Mouse (Mus musculus) myocyte (in vitro differentiated cells): Measurements from ENCODE around the gene Wdr31. TPM values are rescaled to one million over a fixed set of nuclear protein-coding genes. Genes with fewer than 3 reads are reported as not detected.

Experiments
- H3K27me3 ChIP-seq: one replicate; pipeline ENCODE4 v1.6.1; 2011; ENCODE audit not compliant: control insufficient read depth, insufficient read depth, insufficient read length
- H3K36me3 ChIP-seq: one replicate; pipeline ENCODE4 v1.6.1; 2011; ENCODE audit not compliant: control insufficient read depth, insufficient read depth
- H3K4me2 ChIP-seq: one replicate; pipeline ENCODE4 v1.6.1; 2011; ENCODE audit warnings: low read depth, control low read depth
- H3K4me3 ChIP-seq: one replicate; pipeline ENCODE4 v1.5.1; 2011; ENCODE audit warnings: mild to moderate bottlenecking, control low read depth, moderate library complexity
- H3K79me2 ChIP-seq: one replicate; pipeline ENCODE4 v1.6.1; 2011; ENCODE audit not compliant: control insufficient read depth, insufficient read depth
- H3ac ChIP-seq: one replicate; pipeline ENCODE4 v1.6.1; 2011; ENCODE audit not compliant: control insufficient read depth, insufficient read length
- CEBPB ChIP-seq: IDR thresholded peaks from 2 replicates; pipeline ENCODE4 v1.6.1; 2011; ENCODE audit warnings: mild to moderate bottlenecking, moderate library complexity; ENCODE audit not compliant: poor library complexity, insufficient read depth, severe bottlenecking
- E2F4 ChIP-seq: IDR thresholded peaks from one replicate; pipeline ENCODE4 v1.6.1; 2011; ENCODE audit warnings: mild to moderate bottlenecking, control low read depth, moderate library complexity; ENCODE audit not compliant: insufficient read depth
- MAX ChIP-seq: IDR thresholded peaks from one replicate; pipeline ENCODE4 v1.6.1; 2011; ENCODE audit warnings: low read depth, mild to moderate bottlenecking, control low read depth
- MYOD1 ChIP-seq, 3 experiments: IDR thresholded peaks; one replicate each; pipeline ENCODE4 v1.6.1; 2011; ENCODE audit warnings: control low read depth in 2 of 3, low read depth in 2 of 3, mild to moderate bottlenecking in 2 of 3, moderate library complexity in 1 of 3; ENCODE audit not compliant: insufficient read length in 2 of 3, control insufficient read depth in 1 of 3
- MYOG ChIP-seq, 3 experiments: IDR thresholded peaks; one replicate each; pipeline ENCODE4 v1.6.1; 2011; ENCODE audit warnings: control low read depth in 2 of 3, low read depth in 2 of 3, mild to moderate bottlenecking in 2 of 3; ENCODE audit not compliant: insufficient read length in 2 of 3, control insufficient read depth in 1 of 3, insufficient read depth in 1 of 3
- POLR2A ChIP-seq: IDR thresholded peaks from one replicate; pipeline ENCODE4 v1.6.1; 2011; ENCODE audit warnings: low read depth, mild to moderate bottlenecking, control low read depth, moderate library complexity; ENCODE audit not compliant: insufficient read length
- POLR2AphosphoS2 ChIP-seq: IDR thresholded peaks from one replicate; pipeline ENCODE4 v1.6.1; 2011; ENCODE audit warnings: low read depth, control low read depth; ENCODE audit not compliant: insufficient read length
- REST ChIP-seq: IDR thresholded peaks from one replicate; pipeline ENCODE4 v1.6.1; 2011; ENCODE audit warnings: mild to moderate bottlenecking, control low read depth, moderate library complexity; ENCODE audit not compliant: insufficient read depth, insufficient read length
- SRF ChIP-seq: IDR thresholded peaks from one replicate; pipeline ENCODE4 v1.6.1; 2011; ENCODE audit warnings: low read depth; ENCODE audit not compliant: control insufficient read depth, insufficient read length
- TCF12 ChIP-seq: IDR thresholded peaks from one replicate; pipeline ENCODE4 v1.6.1; 2011; ENCODE audit warnings: mild to moderate bottlenecking, control low read depth; ENCODE audit not compliant: poor library complexity, insufficient read depth, severe bottlenecking
- TCF3 ChIP-seq: IDR thresholded peaks from one replicate; pipeline ENCODE4 v1.6.1; 2011; ENCODE audit warnings: low read depth, control low read depth; ENCODE audit not compliant: insufficient read length
- USF1 ChIP-seq: IDR thresholded peaks from one replicate; pipeline ENCODE4 v1.6.1; 2011; ENCODE audit warnings: low read depth, mild to moderate bottlenecking, control low read depth, moderate library complexity
- polyA plus RNA-seq: library from polyadenylated mRNA; unstranded; fragments of >200 nt; fragmentation: generic; extraction: Trizol; gene quantifications from one replicate; pipeline ENCODE4 v1.2.1, GENCODE M21; 2012; ENCODE audit warnings: missing spikeins

The Wdr31 gene
- polyA plus RNA-seq, 1 experiment: 3.3 TPM

- H3K27me3 ChIP-seq: no peaks in the 10 kb centered on the region
- no peaks in the 10 kb centered on the region for H3K79me2 ChIP-seq
- no peak overlapping the region for H3K4me3 ChIP-seq
- no peaks in the 10 kb centered on the region for H3K36me3 ChIP-seq
- no peak overlapping the region for H3K4me2 ChIP-seq
- TF ChIP-seq MYOG (IDR thresholded peaks at IDR 0.05; ENCODE audit: control insufficient read depth in 1 of 3, insufficient read depth in 1 of 3, insufficient read length in 2 of 3, low read depth in 2 of 3) (no peak), E2F4 (no peak), TCF12 (no peak), CEBPB (no peak), MAX (no peak), REST (no peak), MYOD1 (IDR thresholded peaks at IDR 0.05; ENCODE audit: control insufficient read depth in 1 of 3, insufficient read length in 2 of 3, low read depth in 2 of 3) (no peak), USF1 (no peak), POLR2A (no peak), TCF3 (no peak), SRF (no peak), POLR2AphosphoS2 (no peak)
- H3ac ChIP-seq: no peak overlapping the region
These were observed 30.2 kb downstream of the Wdr31 start for GRCm38 (mm10) chr4:62440544-62440943.

- no peaks in the 10 kb centered on the region for H3K36me3 ChIP-seq
- H3K4me3 ChIP-seq: no peak overlapping the region
- H3K27me3 ChIP-seq: no peaks in the 10 kb centered on the region
- H3K4me2 ChIP-seq: no peak overlapping the region
- TF ChIP-seq TCF3: no peak
- no peak for TF ChIP-seq SRF
- TF ChIP-seq MYOD1 (IDR thresholded peaks at IDR 0.05; ENCODE audit: control insufficient read depth in 1 of 3, insufficient read length in 2 of 3, low read depth in 2 of 3): no peak
- TF ChIP-seq REST: no peak
- TF ChIP-seq POLR2A: no peak
- no peak for TF ChIP-seq E2F4
- no peak for TF ChIP-seq POLR2AphosphoS2
- TF ChIP-seq USF1: no peak
- no peak overlapping the region for H3ac ChIP-seq
- H3K79me2 ChIP-seq: no peaks in the 10 kb centered on the region
These were observed 30.9 kb downstream of the Wdr31 start for GRCm38 (mm10) chr4:62439793-62440192.

DNA sequence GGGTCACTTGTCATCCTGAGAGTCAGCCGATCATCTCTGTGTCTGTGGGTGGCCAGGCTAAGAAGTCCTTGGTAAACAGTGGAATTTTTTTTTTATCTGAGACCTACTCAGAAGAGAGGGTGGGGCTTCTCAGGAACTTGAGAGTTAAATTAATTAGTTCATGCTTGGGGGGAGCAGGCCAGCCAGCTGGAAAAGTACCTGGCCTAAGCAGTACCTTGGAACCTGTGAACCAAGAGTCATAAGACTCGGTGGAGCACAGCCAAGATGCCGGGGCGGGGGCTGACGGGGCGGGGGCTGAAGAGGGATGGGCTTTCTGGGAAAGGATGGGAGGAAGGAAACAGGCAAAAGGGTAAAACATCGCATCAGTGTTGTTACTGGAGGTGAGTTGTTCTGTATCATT lies 32.8 kb downstream of the Wdr31 start:
- Histone ChIP-seq H3K36me3 (no peaks in the 10 kb centered on the region), H3K4me3 (no peak overlapping the region), H3K27me3 (no peaks in the 10 kb centered on the region), H3K4me2 (no peak overlapping the region), H3K79me2 (no peaks in the 10 kb centered on the region), H3ac (no peak overlapping the region)
- no peak for TF ChIP-seq E2F4
- TF ChIP-seq TCF12: no peak
- TF ChIP-seq MYOG (IDR thresholded peaks at IDR 0.05; ENCODE audit: control insufficient read depth in 1 of 3, insufficient read depth in 1 of 3, insufficient read length in 2 of 3, low read depth in 2 of 3): no peak
- no peak for TF ChIP-seq CEBPB
- no peak for TF ChIP-seq REST
- no peak for TF ChIP-seq POLR2A
- no peak for TF ChIP-seq SRF

DNA sequence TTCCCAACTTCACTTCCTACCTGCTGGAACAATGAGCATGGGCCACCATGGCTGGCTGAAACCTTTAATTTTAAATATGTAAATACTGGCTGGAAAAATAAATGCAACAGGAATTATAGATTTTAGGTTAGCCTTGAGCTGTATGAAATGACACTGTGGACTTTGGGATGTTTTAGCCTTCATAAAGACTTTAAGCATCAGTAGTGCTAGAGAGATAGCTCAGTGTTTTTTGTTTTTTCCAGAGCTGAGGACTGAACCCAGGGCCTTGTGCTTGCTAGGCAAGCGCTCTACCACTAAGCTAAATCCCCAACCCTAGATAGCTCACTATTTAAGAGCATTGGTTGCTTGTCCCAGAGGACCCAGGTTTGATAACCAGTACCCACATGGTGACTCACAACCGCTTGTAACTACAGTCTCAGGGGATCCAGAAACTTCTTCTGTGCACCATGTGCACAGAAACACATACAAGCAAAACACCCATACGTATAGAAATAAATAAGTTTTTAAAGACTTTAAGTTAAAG lies 33.4 kb downstream of the Wdr31 start:
- Histone ChIP-seq H3K4me3 (no peak overlapping the region), H3K79me2 (no peaks in the 10 kb centered on the region), H3K4me2 (no peak overlapping the region), H3ac (no peak overlapping the region), H3K36me3 (no peaks in the 10 kb centered on the region), H3K27me3 (no peaks in the 10 kb centered on the region)
- no peak for TF ChIP-seq E2F4
- no peak for TF ChIP-seq SRF
- no peak for TF ChIP-seq POLR2AphosphoS2
- no peak for TF ChIP-seq MAX
- no peak for TF ChIP-seq MYOD1 (IDR thresholded peaks at IDR 0.05; ENCODE audit: control insufficient read depth in 1 of 3, insufficient read length in 2 of 3, low read depth in 2 of 3)
- no peak for TF ChIP-seq POLR2A
- no peak for TF ChIP-seq CEBPB
- TF ChIP-seq TCF12: no peak
- no peak for TF ChIP-seq USF1
- TF ChIP-seq TCF3: no peak

- Histone ChIP-seq H3ac (no peak within 1 kb of the TSS), H3K36me3 (no peaks in the 10 kb centered on the region), H3K4me2 (no peak within 1 kb of the TSS), H3K79me2 (no peaks in the 10 kb centered on the region), H3K4me3 (no peak within 1 kb of the TSS), H3K27me3 (no peaks in the 10 kb centered on the region)
- TF ChIP-seq MAX: no peak
- TF ChIP-seq POLR2AphosphoS2: no peak
- TF ChIP-seq TCF3: no peak
- TF ChIP-seq REST: no peak
- TF ChIP-seq USF1: no peak
- TF ChIP-seq MYOD1 (IDR thresholded peaks at IDR 0.05; ENCODE audit: control insufficient read depth in 1 of 3, insufficient read length in 2 of 3, low read depth in 2 of 3): no peak
- TF ChIP-seq MYOG (IDR thresholded peaks at IDR 0.05; ENCODE audit: control insufficient read depth in 1 of 3, insufficient read depth in 1 of 3, insufficient read length in 2 of 3, low read depth in 2 of 3): no peak
- no peak for TF ChIP-seq E2F4
- no peak for TF ChIP-seq TCF12
- TF ChIP-seq POLR2A: no peak
- no peak for TF ChIP-seq SRF
- no peak for TF ChIP-seq CEBPB
These were observed 35.6 kb downstream of the Wdr31 start, which contains the start of gene Rnf183 for GRCm38 (mm10) chr4:62435081-62435480. Gene Rnf183, minus strand, starts transcription at chr4:62435252.
